Mouse (Mus musculus): ENCODE results near the gene Ccr4.

The Ccr4 gene

DNA sequence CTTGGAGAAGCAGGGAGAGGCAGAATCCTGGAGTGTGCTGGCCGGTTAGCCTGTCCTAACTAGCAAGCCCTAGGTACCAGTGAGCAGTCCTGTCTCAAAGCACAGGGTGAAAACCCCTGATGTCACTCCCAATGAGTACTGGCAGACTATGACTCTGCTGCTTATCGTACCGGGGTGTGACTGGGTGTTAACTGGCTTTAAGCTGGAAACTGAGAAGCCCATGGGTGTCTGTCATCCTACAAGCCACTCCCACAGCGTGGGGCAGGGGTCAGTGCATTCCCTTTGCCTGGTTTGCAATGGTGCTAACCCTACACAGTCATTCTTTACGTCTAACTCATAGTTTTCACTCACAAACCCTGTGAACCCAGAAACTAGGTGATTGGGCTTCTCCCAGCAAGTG lies 36.5 kb downstream of the Ccr4 start:
- DNase-seq = no peak

DNA sequence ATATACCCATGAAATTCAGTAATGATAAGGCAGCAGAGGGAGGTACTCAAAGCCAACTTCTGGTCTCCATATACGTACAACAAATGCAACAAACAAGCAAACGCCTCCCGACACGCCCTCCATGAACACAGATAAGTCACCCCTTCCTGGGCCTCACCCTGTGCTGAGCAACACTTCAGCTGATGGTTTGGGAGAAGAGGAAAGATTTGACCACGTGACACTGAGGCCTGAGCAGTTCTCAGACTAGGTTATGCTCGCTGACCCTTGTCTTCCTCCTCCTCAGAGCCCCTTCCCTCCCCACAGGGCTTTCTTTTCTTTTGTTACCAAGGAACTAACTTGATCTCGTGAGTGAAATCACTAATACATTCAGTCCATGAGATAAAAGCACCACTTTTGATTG lies 37.8 kb downstream of the Ccr4 start:
- no peak for DNase-seq

DNA sequence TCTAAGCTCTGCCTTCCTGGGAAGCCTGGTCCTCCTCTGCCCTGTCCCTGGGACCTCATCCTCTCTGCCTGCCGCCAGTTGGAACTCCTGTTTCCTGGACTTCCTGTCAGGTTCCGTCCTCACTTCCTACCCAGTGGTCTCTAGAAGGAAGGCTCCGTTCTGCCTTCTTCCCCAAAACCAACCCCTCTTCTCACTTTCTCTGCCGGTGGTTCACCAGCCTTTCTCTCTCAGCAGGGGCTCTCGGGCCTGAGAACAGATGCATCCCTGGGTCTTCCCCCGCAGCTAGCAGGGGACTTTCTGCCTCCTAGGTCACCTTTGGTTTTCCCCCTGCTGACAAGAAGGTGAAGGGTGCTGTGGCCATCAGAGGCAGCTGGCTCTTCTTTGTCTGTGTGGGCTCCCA lies 39.3 kb downstream of the Ccr4 start:
- DNase-seq = no peak

DNA sequence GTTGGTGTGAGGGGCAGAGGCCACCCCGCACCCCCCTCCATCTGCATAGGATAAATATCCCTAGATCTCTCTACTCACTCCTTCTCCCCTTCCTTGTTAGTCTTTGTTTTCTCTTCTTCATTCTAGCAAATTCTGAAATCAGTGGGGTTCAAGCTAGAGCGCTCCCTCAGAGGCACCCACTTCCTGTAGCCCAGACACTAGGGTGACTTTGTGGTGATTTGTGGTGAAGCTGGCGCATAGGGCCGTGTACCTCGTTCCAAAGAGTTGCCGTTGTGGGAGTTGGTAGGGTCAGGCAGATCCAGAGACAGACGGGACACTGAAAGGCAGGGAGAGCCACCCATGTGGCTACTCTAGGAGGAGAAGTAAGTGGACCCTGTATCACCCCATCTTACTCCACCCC lies 42.1 kb downstream of the Ccr4 start:
- DNase-seq = no peak

DNA sequence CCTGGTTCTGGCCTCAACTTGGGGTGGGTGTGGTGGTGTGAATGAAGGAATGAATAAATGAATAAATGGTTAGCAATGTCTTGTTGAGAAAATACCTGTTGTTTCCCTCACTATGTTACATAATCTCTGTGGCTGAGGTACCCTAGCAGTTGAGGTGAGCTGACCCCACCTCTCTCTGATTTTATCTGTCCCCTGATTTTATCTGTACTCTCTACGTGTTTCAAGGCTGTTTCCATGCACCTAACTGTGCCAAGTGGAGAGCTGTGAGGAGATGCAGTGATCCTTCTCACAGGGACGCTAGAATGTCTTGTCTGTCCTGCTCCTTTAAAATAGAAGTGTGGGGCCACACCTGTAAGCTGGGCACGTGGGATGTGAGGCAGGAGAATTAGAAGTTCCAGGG lies 46.3 kb downstream of the Ccr4 start:
- DNase-seq = no peak

DNA sequence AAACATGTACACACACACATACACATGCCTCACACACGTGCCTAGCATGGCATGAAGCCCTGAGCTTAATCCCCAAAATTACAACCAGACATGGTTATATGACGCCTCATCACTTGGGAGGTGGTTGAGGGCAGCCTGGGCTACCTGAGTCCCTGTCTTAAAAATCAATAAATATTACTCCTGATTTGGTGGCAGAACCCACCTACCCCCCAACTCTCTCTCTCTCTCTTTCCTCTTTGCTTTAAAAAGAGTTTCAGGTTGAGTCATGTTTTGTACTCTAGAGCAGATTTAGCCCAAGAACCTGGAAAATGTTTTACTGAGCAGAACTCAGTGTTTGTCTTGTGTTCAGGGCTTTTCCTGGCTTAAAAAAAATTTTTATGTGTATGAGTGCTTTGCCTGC lies 49.3 kb downstream of the Ccr4 start:
- DNase-seq = no peak

DNA sequence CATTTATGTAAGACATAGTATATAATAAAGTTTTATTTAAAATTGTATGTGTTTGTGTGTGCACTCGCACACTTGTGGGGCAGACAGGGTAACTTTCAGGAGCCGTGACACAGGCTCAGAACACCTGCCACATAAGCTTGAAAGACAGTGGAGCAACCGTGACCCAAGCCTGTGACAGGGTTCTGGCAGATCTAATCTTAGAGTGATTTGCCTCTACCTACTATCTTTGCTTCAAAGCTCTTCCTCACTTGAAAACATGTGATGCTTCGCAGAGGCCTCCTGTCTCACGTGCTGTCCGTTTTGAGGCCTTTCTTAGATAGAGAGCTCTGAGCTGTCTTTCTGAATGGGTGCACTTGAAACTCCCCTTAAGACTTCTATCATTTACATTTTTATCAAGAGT lies 52.3 kb downstream of the Ccr4 start:
- no peak for DNase-seq

DNA sequence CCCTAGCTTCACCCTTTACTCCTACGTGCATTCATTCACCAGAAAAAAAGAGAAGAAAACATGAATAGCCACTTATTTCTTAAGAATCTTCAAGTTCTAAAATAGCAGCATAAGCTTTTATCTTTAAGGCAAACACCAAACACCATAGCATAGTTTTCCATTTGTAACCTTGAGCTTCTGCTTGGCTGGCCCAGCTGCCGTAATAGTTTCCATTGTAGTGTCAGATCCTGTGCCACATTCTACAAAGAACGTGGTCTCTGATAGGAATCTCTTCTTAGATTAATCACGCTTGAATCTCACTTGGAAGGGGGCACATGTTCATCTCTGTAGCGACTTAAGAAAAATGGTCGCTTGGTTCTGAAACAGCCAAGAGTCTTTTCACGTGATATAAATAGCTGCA lies 53.1 kb downstream of the Ccr4 start:
- DNase-seq = no peak

DNA sequence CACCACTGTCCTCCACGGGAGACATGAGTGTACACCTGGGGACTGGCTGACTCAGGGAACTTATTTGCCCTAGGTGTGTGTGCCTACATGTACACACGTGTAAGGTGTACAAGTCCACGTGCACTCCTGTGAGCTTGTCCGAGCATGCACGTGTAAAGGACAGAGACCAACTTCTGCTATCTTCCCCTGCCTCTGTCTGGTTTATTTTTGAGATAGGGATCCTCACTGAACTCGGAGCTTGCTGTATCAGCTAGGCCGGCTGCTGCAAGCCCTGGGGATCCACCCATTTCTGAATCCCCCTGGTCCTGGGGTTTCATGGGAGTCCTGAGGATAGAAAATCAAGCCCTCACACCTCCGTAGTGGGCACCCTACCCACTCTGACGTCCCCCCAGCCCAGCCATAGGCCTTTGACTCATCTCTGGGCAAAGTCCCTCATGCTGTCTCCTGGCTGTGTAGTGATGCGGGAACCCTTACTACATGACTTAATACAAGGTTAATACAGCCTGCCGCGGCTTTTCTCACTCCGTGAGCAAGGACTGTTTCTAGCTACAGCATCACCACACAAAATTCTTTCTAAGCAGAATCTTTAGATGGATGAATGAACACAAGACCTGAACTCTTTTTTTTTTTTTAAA lies 55.5 kb downstream of the Ccr4 start:
- peak in 1 of 2 experiments; percentile 16 for DNase-seq

DNA sequence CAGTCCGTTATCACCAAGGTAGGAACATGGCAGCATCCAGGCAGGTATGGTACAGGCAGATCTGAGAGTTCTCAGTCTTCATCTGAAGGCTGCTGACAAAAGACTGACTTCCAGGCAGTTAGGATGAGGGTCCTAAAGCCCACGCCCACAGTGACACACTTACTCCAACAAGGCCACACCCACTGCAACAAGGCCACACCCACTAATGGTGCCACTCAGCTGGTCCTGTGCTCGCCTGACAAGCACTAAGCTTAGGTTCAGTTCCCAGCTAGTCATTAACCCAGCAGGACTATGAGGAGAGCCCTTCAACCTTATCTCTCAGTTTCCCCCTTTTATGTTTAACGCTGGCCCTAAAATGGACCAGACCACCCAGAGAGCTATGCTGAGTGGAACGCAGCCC lies 56.0 kb downstream of the Ccr4 start:
- DNase-seq = no peak

DNA sequence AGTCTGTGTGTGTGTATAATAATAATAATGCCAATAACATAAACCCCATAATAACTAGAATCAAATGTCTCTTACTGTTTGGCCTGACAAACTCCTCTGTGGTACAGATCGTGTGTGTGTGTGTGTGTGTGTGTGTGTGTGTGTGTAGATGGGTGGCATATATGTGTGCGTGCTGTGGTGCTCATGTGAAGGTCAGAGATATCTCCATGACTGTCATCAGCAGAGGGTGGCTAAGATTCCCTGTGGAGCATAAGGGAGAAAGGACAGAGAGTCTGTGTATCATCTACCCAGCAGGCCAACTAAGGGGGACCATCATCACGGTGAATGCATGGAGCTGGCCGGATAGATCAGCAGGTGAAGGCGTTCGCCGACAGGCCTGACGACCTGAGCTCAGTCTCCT lies 57.8 kb downstream of the Ccr4 start:
- DNase-seq = no peak

DNA sequence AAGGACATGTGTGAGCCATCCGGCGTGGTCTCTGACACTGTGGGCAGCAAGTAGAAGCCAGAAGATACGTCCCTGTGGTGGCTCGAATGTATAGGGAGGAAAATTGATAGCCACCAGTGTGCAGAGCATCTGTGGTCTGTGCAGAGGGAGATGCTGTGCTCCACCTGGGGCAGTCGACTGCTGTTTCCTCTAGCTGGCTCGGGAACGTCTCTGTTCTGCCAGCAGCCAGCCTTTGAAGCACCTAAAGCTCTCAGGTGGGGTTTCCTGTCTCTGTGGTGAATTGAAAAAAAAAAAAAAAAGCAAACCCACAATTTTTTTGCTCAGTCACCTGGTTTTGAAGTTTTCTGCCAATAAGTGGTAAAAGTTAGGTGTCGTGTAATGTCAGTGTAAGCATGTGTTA lies 61.4 kb downstream of the Ccr4 start:
- DNase-seq = no peak

DNA sequence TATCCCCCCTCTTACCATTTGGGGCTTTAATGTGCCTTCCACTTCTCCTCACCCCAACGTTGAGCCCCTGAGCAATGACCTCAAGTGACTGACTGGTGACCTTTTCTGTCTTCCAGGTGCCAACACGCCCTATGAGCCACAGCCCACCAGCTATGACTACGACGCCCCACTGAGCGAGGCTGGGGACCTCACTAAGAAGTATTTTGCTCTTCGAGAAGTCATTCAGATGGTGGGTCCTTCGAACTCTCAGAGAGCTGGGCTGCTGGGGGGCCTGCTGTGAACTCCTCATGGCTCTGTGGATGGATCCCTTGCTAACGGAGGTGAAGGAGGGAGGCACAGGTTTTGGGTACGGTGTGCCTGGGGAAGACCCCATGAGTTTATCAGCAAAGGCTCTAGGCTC lies 61.8 kb downstream of the Ccr4 start:
- DNase-seq = no peak

DNA sequence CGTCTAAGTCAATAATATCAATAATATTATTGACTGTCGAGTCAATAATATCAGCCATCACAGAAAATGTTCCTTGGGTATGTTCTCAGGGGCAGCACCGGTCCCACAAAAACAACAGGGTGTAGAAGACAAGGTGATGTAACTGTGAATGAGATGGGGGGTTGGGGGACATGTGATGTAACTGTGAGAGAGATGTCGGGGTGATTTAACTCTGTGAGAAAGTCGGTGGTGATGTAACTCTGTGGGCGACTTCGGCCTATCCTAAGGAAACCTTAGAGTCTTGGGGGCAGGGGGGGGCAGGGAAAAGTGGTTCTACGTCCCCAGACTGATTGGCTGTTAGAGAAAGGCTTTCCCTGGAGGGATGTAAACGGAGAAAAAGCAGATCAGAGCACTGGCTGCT lies 62.5 kb downstream of the Ccr4 start:
- no peak for DNase-seq

DNA sequence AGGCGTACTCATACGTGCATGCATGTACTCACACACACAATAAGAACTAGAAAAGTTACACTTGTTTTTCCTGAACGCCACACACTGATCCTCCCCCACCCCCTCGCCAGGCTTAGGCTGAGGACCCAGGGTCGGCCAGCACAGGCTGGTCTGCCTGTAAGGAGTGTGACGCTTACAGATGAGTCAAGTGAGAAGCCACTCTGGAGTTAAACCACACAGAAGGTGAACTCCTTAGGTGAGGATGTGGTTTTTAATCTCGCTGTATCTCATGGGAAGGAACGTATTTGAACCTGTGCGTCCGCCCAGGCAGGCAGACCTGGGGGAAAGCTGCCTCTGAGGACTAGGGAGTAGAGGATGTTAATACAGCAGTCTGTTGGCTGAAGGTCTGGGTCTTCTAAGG lies 64.2 kb downstream of the Ccr4 start:
- DNase-seq = no peak

Measured in kidney, postnatal 4 days (tissue).